Mouse (Mus musculus) regulatory T cell (primary cell): ENCODE results near the gene Ccdc34.

ENCODE experiments used
- in situ Hi-C: fragments of 300-600 bp; cut with MboI, MseI; formaldehyde crosslinking; loops from one replicate; pipeline ENCODE4 v1.15.1; 2025; ENCODE audit warnings: high pct_unique_total_duplicates

Gene Ccdc34

GRCm38 (mm10) chr2:109995061-109995460 lies 22.6 kb upstream of the Ccdc34 start:
- in situ Hi-C loops, result no loop called here

- in situ Hi-C loops, result no loop called here
These were observed 21.2 kb upstream of the Ccdc34 start for GRCm38 (mm10) chr2:109996411-109996810.

- in situ Hi-C loops, result no loop called here
These were observed 12.9 kb upstream of the Ccdc34 start for GRCm38 (mm10) chr2:110004668-110005067.

- in situ Hi-C loops, result no loop called here
These were observed 12.5 kb upstream of the Ccdc34 start for GRCm38 (mm10) chr2:110005164-110005563.

- in situ Hi-C loops, result no loop called here
These were observed 11.9 kb upstream of the Ccdc34 start for GRCm38 (mm10) chr2:110005596-110006239.

- in situ Hi-C loops, result no loop called here
These were observed 10.0 kb upstream of the Ccdc34 start for GRCm38 (mm10) chr2:110007423-110008267.

GRCm38 (mm10) chr2:110009449-110009848 lies 8.2 kb upstream of the Ccdc34 start:
- in situ Hi-C loops, result no loop called here

- in situ Hi-C loops, result loop anchor here (10.0 kb wide), 2 partner anchors 107 to 727 kb away; partner anchors contain the start of genes Kif18a and Mettl15
These were observed 5.4 kb upstream of the Ccdc34 start for GRCm38 (mm10) chr2:110012184-110012725.

GRCm38 (mm10) chr2:110017087-110017486 lies 530 bp upstream of the Ccdc34 start:
- in situ Hi-C loops, result loop anchor here (10.0 kb wide), 2 partner anchors 112 to 732 kb away; partner anchors contain the start of genes Kif18a and Mettl15

- in situ Hi-C loops, result loop anchor here (10.0 kb wide), 2 partner anchors 115 to 735 kb away; partner anchors contain the start of genes Kif18a and Mettl15
These were observed 2.0 kb downstream of the Ccdc34 start for GRCm38 (mm10) chr2:110019656-110020055.

- in situ Hi-C loops, result no loop called here
These were observed 2.8 kb downstream of the Ccdc34 start for GRCm38 (mm10) chr2:110020430-110020829.

GRCm38 (mm10) chr2:110036265-110036664 lies 18.6 kb downstream of the Ccdc34 start:
- in situ Hi-C loops, result no loop called here

GRCm38 (mm10) chr2:110036665-110037064 lies 19.0 kb downstream of the Ccdc34 start:
- in situ Hi-C loops, result no loop called here

- in situ Hi-C loops, result no loop called here
These were observed 19.6 kb downstream of the Ccdc34 start for GRCm38 (mm10) chr2:110037221-110037620.

GRCm38 (mm10) chr2:110038341-110038740 lies 20.7 kb downstream of the Ccdc34 start:
- in situ Hi-C loops, result no loop called here

GRCm38 (mm10) chr2:110042861-110043760 lies 25.5 kb downstream of the Ccdc34 start:
- in situ Hi-C loops, result no loop called here

GRCm38 (mm10) chr2:110058424-110058823 lies 40.8 kb downstream of the Ccdc34 start:
- in situ Hi-C loops, result no loop called here

GRCm38 (mm10) chr2:110063131-110063530 lies 45.5 kb downstream of the Ccdc34 start:
- in situ Hi-C loops, result no loop called here

- in situ Hi-C loops, result loop anchor here (5.0 kb wide), 1 partner anchor 92 kb away; no protein-coding TSS in a partner anchor
These were observed 51.3 kb downstream of the Ccdc34 start for GRCm38 (mm10) chr2:110068916-110069315.

- in situ Hi-C loops, result no loop called here
These were observed 55.4 kb downstream of the Ccdc34 start for GRCm38 (mm10) chr2:110073023-110073422.
